Mouse (Mus musculus) brain, embryonic 14.5 days (tissue): Measurements from ENCODE around the gene Lgi4.

Source experiments
- CTCF ChIP-seq: fragments of 200-500 bp; IDR thresholded peaks from 2 replicates; pipeline ENCODE4 v1.5.1; 2012; ENCODE audit warnings: inconsistent platforms, mild to moderate bottlenecking, moderate library complexity, borderline replicate concordance; ENCODE audit not compliant: insufficient read depth, insufficient read length; ENCODE audit errors: extremely low read depth
- POLR2A ChIP-seq: fragments of 200-500 bp; IDR thresholded peaks from 2 replicates; pipeline ENCODE4 v1.6.1; 2012; ENCODE audit warnings: mild to moderate bottlenecking, inconsistent platforms, borderline replicate concordance; ENCODE audit not compliant: poor library complexity, insufficient read depth, insufficient read length, severe bottlenecking; ENCODE audit errors: extremely low read depth

DNA sequence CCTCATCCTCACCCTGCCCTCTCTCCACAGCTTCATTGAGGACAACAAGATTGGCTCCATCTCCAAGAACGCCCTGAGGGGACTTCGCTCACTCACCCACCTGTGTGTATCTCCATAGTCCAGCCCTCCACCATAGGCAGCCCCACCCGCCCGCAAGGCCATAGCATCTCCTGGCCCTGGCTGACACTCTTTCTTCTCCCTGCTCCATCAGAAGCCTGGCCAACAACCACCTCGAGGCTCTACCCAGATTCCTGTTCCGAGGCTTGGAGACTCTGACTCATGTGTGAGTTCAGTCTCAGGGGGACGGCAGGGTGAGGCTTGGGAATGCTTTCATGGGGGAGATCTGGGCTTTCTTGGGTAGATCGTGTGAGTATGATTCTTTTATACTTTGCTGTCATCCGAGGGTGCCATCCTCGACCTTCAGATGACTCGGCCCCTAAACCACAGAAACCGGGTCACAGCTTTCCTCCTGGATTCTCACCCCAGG, 4.0 kb downstream of the Lgi4 start:
- TF ChIP-seq POLR2A, result no peak
- TF ChIP-seq CTCF, result no peak
